Mouse (Mus musculus) forebrain, embryonic 13.5 days (tissue): ENCODE results near the gene Olfr1161. TPM values are rescaled to one million over a fixed set of nuclear protein-coding genes. Genes with fewer than 3 reads are reported as not detected.
"Not testable (repeated sequence)": the region's sequence is repeated elsewhere in the genome, so short reads cannot be mapped to it uniquely, and the experiment has no call there.

Experiments
- ATAC-seq: fragments of 200-750 bp; cut with Nextera tagmentation; 2 replicates; pipeline ENCODE4 v1.8.0; 2017
- H3K27ac ChIP-seq: fragments of 300-500 bp; sonication (generic); 2 replicates; pipeline ENCODE4 v1.5.1; 2015; ENCODE audit warnings: inconsistent platforms, mild to moderate bottlenecking, moderate library complexity
- H3K27me3 ChIP-seq: fragments of 300-500 bp; sonication (generic); 2 replicates; pipeline ENCODE4 v1.6.1; 2015; ENCODE audit warnings: mild to moderate bottlenecking, inconsistent platforms
- H3K36me3 ChIP-seq: fragments of 300-500 bp; sonication (generic); 2 replicates; pipeline ENCODE4 v1.6.1; 2015; ENCODE audit warnings: mild to moderate bottlenecking, inconsistent platforms; ENCODE audit not compliant: poor library complexity, severe bottlenecking
- H3K4me1 ChIP-seq: fragments of 300-500 bp; sonication (generic); 2 replicates; pipeline ENCODE4 v1.6.1; 2015; ENCODE audit warnings: inconsistent platforms
- H3K4me2 ChIP-seq: fragments of 300-500 bp; sonication (generic); 2 replicates; pipeline ENCODE4 v1.6.1; 2015; ENCODE audit warnings: inconsistent platforms, mild to moderate bottlenecking, moderate library complexity
- H3K4me3 ChIP-seq: fragments of 300-500 bp; sonication (generic); 2 replicates; pipeline ENCODE4 v1.5.1; 2015; ENCODE audit warnings: mild to moderate bottlenecking, inconsistent platforms
- H3K9ac ChIP-seq: fragments of 300-500 bp; sonication (generic); 2 replicates; pipeline ENCODE4 v1.6.1; 2015; ENCODE audit warnings: mild to moderate bottlenecking, inconsistent platforms
- H3K9me3 ChIP-seq: fragments of 300-500 bp; sonication (generic); replicated peaks from 2 replicates; pipeline ENCODE4 v1.6.1; 2016; ENCODE audit warnings: inconsistent platforms
- WGBS: fragments of 180-500 bp; shearing (Covaris S2); methylation state at CpG from one replicate; pipeline ENCODE4 v1.1.7; 2015; 5-methylcytosine and 5-hydroxymethylcytosine counted together
- polyA plus RNA-seq: library from polyadenylated mRNA; unstranded; fragments of >200 nt; fragmentation: Nextera tagmentation; extraction: Ambion mirVana; gene quantifications from 2 replicates; pipeline ENCODE4 v1.2.1, GENCODE M21; 2015

The Olfr1161 gene
- polyA plus RNA-seq: not detected in 2 replicates

- H3K4me3 ChIP-seq, H3K4me1 ChIP-seq, H3K9ac ChIP-seq, H3K36me3 ChIP-seq, H3K27ac ChIP-seq, H3K4me2 ChIP-seq, H3K9me3 ChIP-seq, H3K27me3 ChIP-seq, ATAC-seq: not testable (repeated sequence)
- WGBS: 84% methylated on average over 1 of the region's 1 CpGs
Measured at GRCm38 (mm10) chr2:88022474-88022873, at the start of gene Olfr1161. TSS of gene Olfr1161 (plus strand) at chr2:88022774.

- Histone ChIP-seq H3K27ac (no peak within 1 kb of the TSS), H3K4me2 (no peak within 1 kb of the TSS), H3K27me3 (no peaks in the 10 kb centered on the region), H3K4me1 (no peaks in the 10 kb centered on the region), H3K36me3 (no peaks in the 10 kb centered on the region), H3K9me3 (no peaks in the 10 kb centered on the region), H3K9ac (no peak within 1 kb of the TSS), H3K4me3 (no peak within 1 kb of the TSS)
- WGBS: 78% methylated on average over 3 of the region's 3 CpGs
- no peak for ATAC-seq
Measured at GRCm38 (mm10) chr2:87974563-87974962, 48.0 kb upstream of the Olfr1161 start, which contains the start of gene Olfr74. TSS of gene Olfr74 (minus strand) at chr2:87974663.

GRCm38 (mm10) chr2:87989813-87990212 lies 32.8 kb upstream of the Olfr1161 start, which contains the start of gene Olfr1158:
TSS of gene Olfr1158 (plus strand) at chr2:87990113.
- H3K27me3 ChIP-seq: no peaks in the 10 kb centered on the region
- H3K4me2 ChIP-seq: no peak within 1 kb of the TSS
- H3K9ac ChIP-seq: no peak within 1 kb of the TSS
- no peak within 1 kb of the TSS for H3K4me3 ChIP-seq
- no peaks in the 10 kb centered on the region for H3K36me3 ChIP-seq
- no peak for ATAC-seq
- no peaks in the 10 kb centered on the region for H3K9me3 ChIP-seq
- no peak within 1 kb of the TSS for H3K27ac ChIP-seq
- H3K4me1 ChIP-seq: no peaks in the 10 kb centered on the region

- Histone ChIP-seq H3K27ac (no peak within 1 kb of the TSS), H3K36me3 (no peaks in the 10 kb centered on the region), H3K4me3 (no peak within 1 kb of the TSS), H3K4me1 (no peaks in the 10 kb centered on the region), H3K9ac (no peak within 1 kb of the TSS), H3K4me2 (no peak within 1 kb of the TSS), H3K9me3 (no peaks in the 10 kb centered on the region), H3K27me3 (no peaks in the 10 kb centered on the region)
- no peak for ATAC-seq
Measured at GRCm38 (mm10) chr2:88007515-88008318, 14.9 kb upstream of the Olfr1161 start, which contains the start of gene Olfr1160. TSS of gene Olfr1160 (minus strand) at chr2:88008268.

GRCm38 (mm10) chr2:88037599-88037998 lies 15.0 kb downstream of the Olfr1161 start, which contains the start of gene Olfr73:
TSS of gene Olfr73 (minus strand) at chr2:88037699.
- Histone ChIP-seq H3K9ac (no peak within 1 kb of the TSS), H3K27me3 (no peaks in the 10 kb centered on the region), H3K4me1 (no peaks in the 10 kb centered on the region), H3K36me3 (no peaks in the 10 kb centered on the region), H3K4me2 (no peak within 1 kb of the TSS), H3K27ac (no peak within 1 kb of the TSS), H3K4me3 (no peak within 1 kb of the TSS), H3K9me3 (no peaks in the 10 kb centered on the region)
- no peak for ATAC-seq

- H3K4me3 ChIP-seq: no peak within 1 kb of the TSS
- no peak within 1 kb of the TSS for H3K4me2 ChIP-seq
- no peak within 1 kb of the TSS for H3K9ac ChIP-seq
- H3K27me3 ChIP-seq: no peaks in the 10 kb centered on the region
- 80% methylated on average over 1 of the region's 1 CpGs for WGBS
- H3K36me3 ChIP-seq: no peaks in the 10 kb centered on the region
- no peaks in the 10 kb centered on the region for H3K4me1 ChIP-seq
- ATAC-seq: no peak
- H3K9me3 ChIP-seq: no peaks in the 10 kb centered on the region
- H3K27ac ChIP-seq: no peak within 1 kb of the TSS
Measured at GRCm38 (mm10) chr2:88051029-88051428, 28.5 kb downstream of the Olfr1161 start, which contains the start of gene Olfr1162. TSS of gene Olfr1162 (minus strand) at chr2:88051129.

- H3K36me3 ChIP-seq: no peaks in the 10 kb centered on the region
- no peak overlapping the region for H3K4me2 ChIP-seq
- no peaks in the 10 kb centered on the region for H3K9me3 ChIP-seq
- no peak overlapping the region for H3K4me3 ChIP-seq
- no peak overlapping the region for H3K27ac ChIP-seq
- H3K27me3 ChIP-seq: no peaks in the 10 kb centered on the region
- no peak for ATAC-seq
- H3K4me1 ChIP-seq: no peaks in the 10 kb centered on the region
- no peak overlapping the region for H3K9ac ChIP-seq
- WGBS: 80% methylated on average over 2 of the region's 2 CpGs
Measured at GRCm38 (mm10) chr2:88063587-88063986, 41.0 kb downstream of the Olfr1161 start.

- H3K9ac ChIP-seq: no peak within 1 kb of the TSS
- no peaks in the 10 kb centered on the region for H3K4me1 ChIP-seq
- H3K36me3 ChIP-seq: no peaks in the 10 kb centered on the region
- no peak within 1 kb of the TSS for H3K27ac ChIP-seq
- no peaks in the 10 kb centered on the region for H3K9me3 ChIP-seq
- H3K27me3 ChIP-seq: no peaks in the 10 kb centered on the region
- no peak for ATAC-seq
- no peak within 1 kb of the TSS for H3K4me2 ChIP-seq
- no peak within 1 kb of the TSS for H3K4me3 ChIP-seq
Measured at GRCm38 (mm10) chr2:88071730-88072129, 49.2 kb downstream of the Olfr1161 start, which contains the start of gene Olfr1163. TSS of gene Olfr1163 (minus strand) at chr2:88071830.

Other genes starting within 250 kb of the Olfr1161 start
- not detected in 2 replicates for gene Olfr152, start 243.3 kb upstream of the Olfr1161 start, polyA plus RNA-seq
- gene Olfr1143, start 222.2 kb upstream of the Olfr1161 start, polyA plus RNA-seq: not detected in 2 replicates
- gene Olfr1145, start 213.0 kb upstream of the Olfr1161 start, polyA plus RNA-seq: not detected in 2 replicates
- gene Olfr1148, start 192.2 kb upstream of the Olfr1161 start, polyA plus RNA-seq: not detected in 2 replicates
- not detected in 2 replicates for gene Olfr1150-ps1, start 178.8 kb upstream of the Olfr1161 start, polyA plus RNA-seq
- gene Olfr1151, start 166.9 kb upstream of the Olfr1161 start, polyA plus RNA-seq: not detected in 2 replicates
- 0.03 TPM in 1 of 2 replicates, not detected in the other for gene Olfr1152, start 156.3 kb upstream of the Olfr1161 start, polyA plus RNA-seq
- gene Olfr1153, start 127.8 kb upstream of the Olfr1161 start, polyA plus RNA-seq: not detected in 2 replicates
- gene Olfr1154, start 117.6 kb upstream of the Olfr1161 start, polyA plus RNA-seq: not detected in 2 replicates
- not detected in 2 replicates for gene Olfr1155, start 77.6 kb upstream of the Olfr1161 start, polyA plus RNA-seq
- not detected in 2 replicates for gene Olfr1156, start 69.7 kb upstream of the Olfr1161 start, polyA plus RNA-seq
- gene Olfr1157, start 54.5 kb upstream of the Olfr1161 start, polyA plus RNA-seq: not detected in 2 replicates
- not detected in 2 replicates for gene Olfr74, start 48.1 kb upstream of the Olfr1161 start, polyA plus RNA-seq
- gene Olfr1158, start 32.7 kb upstream of the Olfr1161 start, polyA plus RNA-seq: not detected in 2 replicates
- gene Olfr1160, start 14.5 kb upstream of the Olfr1161 start, polyA plus RNA-seq: not detected in 2 replicates
- not detected in 2 replicates for gene Olfr73, start 14.9 kb downstream of the Olfr1161 start, polyA plus RNA-seq
- gene Olfr1162, start 28.4 kb downstream of the Olfr1161 start, polyA plus RNA-seq: not detected in 2 replicates
- not detected in 2 replicates for gene Olfr1163, start 49.1 kb downstream of the Olfr1161 start, polyA plus RNA-seq
- gene Olfr1164, start 71.2 kb downstream of the Olfr1161 start, polyA plus RNA-seq: not detected in 2 replicates
- not detected in 2 replicates for gene Olfr1166, start 105.5 kb downstream of the Olfr1161 start, polyA plus RNA-seq
- gene Olfr1167, start 132.4 kb downstream of the Olfr1161 start, polyA plus RNA-seq: not detected in 2 replicates
- gene Olfr1168, start 159.1 kb downstream of the Olfr1161 start, polyA plus RNA-seq: not detected in 2 replicates
- gene Olfr1170, start 205.6 kb downstream of the Olfr1161 start, polyA plus RNA-seq: not detected in 2 replicates